Mouse (Mus musculus) ES-Bruce4 (cell line): ENCODE data around the gene Lrrc58. TPM values are rescaled to one million over a fixed set of nuclear protein-coding genes. Genes with fewer than 3 reads are reported as not detected.
A peak's percentile ranks its signal among the peaks of the same experiment; 100 is the strongest.

Experiments
- H3K27ac ChIP-seq: 2 replicates; pipeline ENCODE4 v1.5.1; 2012; ENCODE audit warnings: low read length, inconsistent platforms; ENCODE audit not compliant: insufficient read depth
- H3K27me3 ChIP-seq: 2 replicates; pipeline ENCODE4 v1.6.1; 2012; ENCODE audit warnings: mild to moderate bottlenecking, low read length, inconsistent platforms; ENCODE audit not compliant: control insufficient read depth, poor library complexity, insufficient read depth, severe bottlenecking
- H3K36me3 ChIP-seq: 2 replicates; pipeline ENCODE4 v1.6.1; 2012; ENCODE audit warnings: inconsistent platforms, mild to moderate bottlenecking, low read length, moderate library complexity; ENCODE audit not compliant: control insufficient read depth, poor library complexity, insufficient read depth, severe bottlenecking
- H3K4me1 ChIP-seq: one replicate; pipeline ENCODE4 v1.8.1; 2011; ENCODE audit warnings: low read length; ENCODE audit not compliant: control insufficient read depth, insufficient read depth
- H3K4me3 ChIP-seq: 2 replicates; pipeline ENCODE4 v1.5.1; 2011; ENCODE audit warnings: low read depth, mild to moderate bottlenecking, low read length
- H3K9ac ChIP-seq: 2 replicates; pipeline ENCODE4 v1.6.1; 2012; ENCODE audit warnings: low read depth, mild to moderate bottlenecking, inconsistent platforms; ENCODE audit not compliant: poor library complexity, severe bottlenecking
- H3K9me3 ChIP-seq: replicated peaks from 2 replicates; pipeline ENCODE4 v1.6.1; 2012; ENCODE audit warnings: mild to moderate bottlenecking, low read length, inconsistent platforms; ENCODE audit not compliant: control insufficient read depth, poor library complexity, insufficient read depth, severe bottlenecking
- CTCF ChIP-seq: IDR thresholded peaks from one replicate; pipeline ENCODE4 v1.8.1; 2011; ENCODE audit warnings: low read depth, low read length
- EP300 ChIP-seq: IDR thresholded peaks from 2 replicates; pipeline ENCODE4 v1.6.1; 2011; ENCODE audit warnings: low read depth, low read length; ENCODE audit not compliant: insufficient read depth
- POLR2A ChIP-seq: IDR thresholded peaks from one replicate; pipeline ENCODE4 v1.8.1; 2011; ENCODE audit warnings: low read length; ENCODE audit not compliant: insufficient read depth
- polyA plus RNA-seq: library from polyadenylated mRNA; stranded (reverse); fragments of >200 nt; gene quantifications from 2 replicates; pipeline ENCODE4 v1.2.4, GENCODE M21; 2011; ENCODE audit warnings: low read depth; ENCODE audit not compliant: missing spikeins, insufficient read depth, insufficient read length

Lrrc58 gene
- polyA plus RNA-seq, 1 experiment = 61.3 TPM

DNA sequence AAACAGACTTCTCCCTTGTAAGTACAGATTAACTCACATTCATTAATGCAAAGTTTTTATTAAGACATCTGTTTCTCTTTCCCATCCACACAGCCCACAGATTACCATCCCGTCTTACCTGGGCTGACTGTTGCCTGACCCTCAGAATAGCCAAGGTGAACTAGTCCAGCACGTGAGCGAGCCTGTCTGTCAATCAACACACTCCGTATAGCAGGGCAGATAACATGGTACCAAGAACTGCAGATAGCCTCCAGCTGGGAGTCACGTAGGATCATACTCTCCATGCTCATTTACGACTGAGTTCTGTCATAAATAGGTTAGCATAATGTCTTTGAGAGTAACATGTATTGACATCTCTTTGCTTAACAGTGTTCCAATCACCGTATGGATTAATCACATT, 7.2 kb upstream of the Lrrc58 start, which contains the start of gene Gm36028:
TSS of gene Gm36028 (minus strand) at position 118 of the 400 bp plus-strand sequence.
- no peak within 1 kb of the TSS for H3K4me3 ChIP-seq
- no peak within 1 kb of the TSS for H3K27ac ChIP-seq
- H3K9ac ChIP-seq = no peak within 1 kb of the TSS
- no peaks in the 10 kb centered on the region for H3K9me3 ChIP-seq
- H3K36me3 ChIP-seq = no peaks in the 10 kb centered on the region
- H3K27me3 ChIP-seq = no peaks in the 10 kb centered on the region; the same call in 1 of the 2 replicates
- TF ChIP-seq POLR2A = no peak
- no peak for TF ChIP-seq CTCF
- no peak for TF ChIP-seq EP300
- H3K4me1 ChIP-seq = no peaks in the 10 kb centered on the region

DNA sequence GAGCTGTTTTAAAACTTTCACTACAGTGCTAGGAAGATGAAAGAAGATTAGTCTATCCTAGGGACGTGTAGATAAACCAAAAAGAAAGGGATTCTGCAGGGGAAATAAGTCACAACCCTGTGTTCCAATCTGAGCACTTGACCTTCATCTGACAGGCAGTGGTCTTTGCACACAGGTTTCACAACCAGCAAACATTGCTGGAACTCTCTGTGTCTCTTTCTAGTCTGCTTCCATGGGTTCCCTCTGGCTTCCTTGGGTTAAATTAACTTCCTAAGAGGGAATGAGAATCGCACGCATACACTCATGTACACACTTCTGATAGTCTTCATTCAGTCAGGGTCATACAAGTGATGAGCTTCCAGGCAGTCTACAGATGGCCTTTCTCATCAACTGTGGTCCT, 4.3 kb upstream of the Lrrc58 start:
- Histone ChIP-seq H3K27me3 (no peaks in the 10 kb centered on the region; the same call in 1 of the 2 replicates), H3K9ac (no peak overlapping the region), H3K27ac (no peak overlapping the region), H3K36me3 (no peaks in the 10 kb centered on the region), H3K9me3 (no peaks in the 10 kb centered on the region), H3K4me3 (no peak overlapping the region), H3K4me1 (no peaks in the 10 kb centered on the region)
- TF ChIP-seq POLR2A (no peak), EP300 (no peak)

GRCm38 (mm10) chr16:37865841-37866240, 2.3 kb upstream of the Lrrc58 start:
- Histone ChIP-seq H3K9me3 (no peaks in the 10 kb centered on the region), H3K36me3 (no peaks in the 10 kb centered on the region), H3K4me3 (no peak overlapping the region), H3K27ac (no peak overlapping the region), H3K9ac (no peak overlapping the region), H3K27me3 (no peaks in the 10 kb centered on the region; the same call in 1 of the 2 replicates), H3K4me1 (no peaks in the 10 kb centered on the region)
- TF ChIP-seq EP300 (no peak), POLR2A (no peak), CTCF (no peak)

DNA sequence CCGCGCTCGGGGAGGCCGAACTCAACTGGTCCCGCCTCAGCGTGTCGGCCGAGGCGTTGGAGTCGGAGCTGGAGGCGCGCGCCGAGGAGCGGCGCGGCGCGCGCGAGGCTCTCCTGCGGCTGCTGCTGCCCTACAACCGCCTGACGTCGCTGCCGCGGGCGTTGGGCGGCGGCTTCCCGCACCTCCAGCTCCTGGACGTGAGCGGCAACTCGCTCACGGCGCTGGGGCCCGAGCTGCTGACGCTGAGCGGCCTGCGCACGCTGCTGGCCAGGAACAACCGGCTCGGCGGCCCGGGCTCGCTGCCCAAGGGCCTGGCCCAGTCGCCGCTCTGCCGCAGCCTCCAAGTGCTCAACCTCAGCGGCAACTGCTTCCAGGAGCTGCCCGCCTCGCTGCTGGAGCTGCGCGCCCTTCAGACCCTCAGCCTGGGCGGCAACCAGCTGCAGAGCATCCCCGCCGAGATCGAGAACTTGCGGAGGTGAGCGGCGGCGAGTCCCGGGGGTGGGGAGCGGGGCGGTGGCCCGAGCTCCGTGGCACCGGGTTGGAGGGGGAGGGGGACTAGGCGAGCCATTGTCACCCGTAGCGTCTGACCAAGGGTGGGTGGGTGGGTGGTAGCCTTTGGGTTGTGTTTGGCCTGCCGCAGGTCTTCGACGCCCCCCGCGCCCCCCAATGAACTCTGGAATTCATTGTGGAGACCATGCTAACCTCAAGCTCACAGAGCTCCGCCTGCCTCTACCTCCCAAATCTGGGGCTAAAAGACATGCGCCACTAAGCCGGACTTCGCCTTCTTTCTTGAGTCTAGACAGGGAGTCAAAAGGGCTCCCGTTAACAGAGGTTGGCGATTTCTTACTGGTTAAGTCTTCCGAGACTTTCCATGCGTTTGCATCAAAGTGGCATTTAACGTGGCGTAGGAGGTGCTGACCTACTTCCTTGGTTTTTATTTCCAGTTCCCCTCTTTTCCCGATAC, 599 bp downstream of the Lrrc58 start:
- Histone ChIP-seq H3K9ac (peak overlapping the region; percentile 85), H3K9me3 (no peaks in the 10 kb centered on the region), H3K27me3 (no peaks in the 10 kb centered on the region), H3K4me3 (peak overlapping the region; percentile 99), H3K36me3 (no peaks in the 10 kb centered on the region), H3K27ac (peak overlapping the region; percentile 15; the same call in 1 of the 2 replicates), H3K4me1 (no peaks in the 10 kb centered on the region)
- no peak for TF ChIP-seq EP300
- TF ChIP-seq POLR2A = no peak

- Histone ChIP-seq H3K27ac (peak overlapping the region; percentile 15; the same call in 1 of the 2 replicates), H3K9ac (peak overlapping the region; percentile 85)
Observed at GRCm38 (mm10) chr16:37869470-37870231, 1.5 kb downstream of the Lrrc58 start.

More at GRCm38 (mm10) chr16:37869470-37870231, 1.5 kb downstream of the Lrrc58 start:
- no peak for TF ChIP-seq CTCF
- no peak for TF ChIP-seq EP300
- TF ChIP-seq POLR2A = no peak
- Histone ChIP-seq H3K4me1 (no peaks in the 10 kb centered on the region), H3K9me3 (no peaks in the 10 kb centered on the region), H3K36me3 (no peaks in the 10 kb centered on the region), H3K27me3 (no peaks in the 10 kb centered on the region), H3K4me3 (peak overlapping the region; percentile 99)
